Mouse (Mus musculus) gastrocnemius, adult 2 months (tissue): ENCODE measurements around the gene Snd1. TPM values are rescaled to one million over a fixed set of nuclear protein-coding genes. Genes with fewer than 3 reads are reported as not detected.

ENCODE experiments used
- DNase-seq: peaks from one replicate; pipeline ENCODE4 v3.0.0; 2022
- H3K27ac ChIP-seq: fragments of 200-600 bp; 2 replicates; pipeline ENCODE4 v1.8.1; 2022; ENCODE audit warnings: mild to moderate bottlenecking
- H3K4me3 ChIP-seq: fragments of 200-600 bp; 2 replicates; pipeline ENCODE4 v1.8.1; 2022; ENCODE audit warnings: mild to moderate bottlenecking, moderate library complexity
- CTCF ChIP-seq: fragments of 200-600 bp; IDR thresholded peaks from 2 replicates; pipeline ENCODE4 v1.8.1; 2022; ENCODE audit warnings: antibody characterized with exemption, mild to moderate bottlenecking, moderate library complexity
- intact Hi-C: fragments of 180-260 bp; cut with DNase I; formaldehyde crosslinking; loops from one replicate; pipeline ENCODE4 v1.15.1; 2025
- total RNA-seq, 2 experiments: library from RNA; stranded (reverse); gene quantifications; 2 replicates each; pipeline ENCODE4 v1.2.3; 2021

Gene Snd1
- total RNA-seq, 2 experiments from 2014 or later: 40.4 to 41.0 TPM

- no peak for DNase-seq
- H3K27ac ChIP-seq: no peak overlapping the region
- intact Hi-C loops: no loop called here
- TF ChIP-seq CTCF: no peak
- H3K4me3 ChIP-seq: no peak overlapping the region
Observed at GRCm38 (mm10) chr6:28562323-28563044, 87.5 kb downstream of the Snd1 start.

- TF ChIP-seq CTCF: no peak
- intact Hi-C loops: no loop called here
- Histone ChIP-seq H3K27ac (no peak overlapping the region), H3K4me3 (no peak overlapping the region)
- DNase-seq: no peak
Observed at GRCm38 (mm10) chr6:28567978-28568377, 93.0 kb downstream of the Snd1 start.

- no peak for DNase-seq
- intact Hi-C loops: no loop called here
- no peak for TF ChIP-seq CTCF
Observed at GRCm38 (mm10) chr6:28571946-28572345, 97.0 kb downstream of the Snd1 start.

GRCm38 (mm10) chr6:28572991-28573759 lies 98.2 kb downstream of the Snd1 start:
- Histone ChIP-seq H3K4me3 (no peak overlapping the region), H3K27ac (peak overlapping the region; percentile 16; the same call in 1 of the 2 replicates)
- no peak for TF ChIP-seq CTCF
- intact Hi-C loops: no loop called here
- DNase-seq: no peak

More at GRCm38 (mm10) chr6:28571946-28572345, 97.0 kb downstream of the Snd1 start:
- no peak overlapping the region for H3K27ac ChIP-seq
- no peak overlapping the region for H3K4me3 ChIP-seq

- no peak for DNase-seq
Observed at GRCm38 (mm10) chr6:28576356-28577264, 101.7 kb downstream of the Snd1 start.

GRCm38 (mm10) chr6:28582847-28583246 lies 107.9 kb downstream of the Snd1 start:
- intact Hi-C loops: no loop called here
- no peak for TF ChIP-seq CTCF
- no peak overlapping the region for H3K4me3 ChIP-seq
- H3K27ac ChIP-seq: no peak overlapping the region
- no peak for DNase-seq

More at GRCm38 (mm10) chr6:28576356-28577264, 101.7 kb downstream of the Snd1 start:
- intact Hi-C loops: no loop called here
- TF ChIP-seq CTCF: no peak
- Histone ChIP-seq H3K27ac (no peak overlapping the region), H3K4me3 (no peak overlapping the region)

- DNase-seq: no peak
- TF ChIP-seq CTCF: no peak
- intact Hi-C loops: no loop called here
- no peak overlapping the region for H3K4me3 ChIP-seq
- H3K27ac ChIP-seq: no peak overlapping the region
Observed at GRCm38 (mm10) chr6:28583399-28583798, 108.5 kb downstream of the Snd1 start.

- Histone ChIP-seq H3K27ac (no peak overlapping the region), H3K4me3 (no peak overlapping the region)
- intact Hi-C loops: no loop called here
- no peak for DNase-seq
- TF ChIP-seq CTCF: no peak
Observed at GRCm38 (mm10) chr6:28586806-28587205, 111.9 kb downstream of the Snd1 start.

- DNase-seq: no peak
- H3K27ac ChIP-seq: no peak overlapping the region; the same call in 1 of the 2 replicates
- no peak for TF ChIP-seq CTCF
- no peak overlapping the region for H3K4me3 ChIP-seq
- intact Hi-C loops: no loop called here
Observed at GRCm38 (mm10) chr6:28588494-28589171, 113.7 kb downstream of the Snd1 start.

- no peak overlapping the region for H3K4me3 ChIP-seq
- no peak for TF ChIP-seq CTCF
- intact Hi-C loops: no loop called here
- no peak overlapping the region for H3K27ac ChIP-seq
- no peak for DNase-seq
Observed at GRCm38 (mm10) chr6:28592323-28592893, 117.5 kb downstream of the Snd1 start.

GRCm38 (mm10) chr6:28593708-28594107 lies 118.8 kb downstream of the Snd1 start:
- no peak for DNase-seq
- Histone ChIP-seq H3K4me3 (no peak overlapping the region), H3K27ac (no peak overlapping the region)
- intact Hi-C loops: no loop called here
- no peak for TF ChIP-seq CTCF

GRCm38 (mm10) chr6:28594759-28595158 lies 119.8 kb downstream of the Snd1 start:
- H3K27ac ChIP-seq: no peak overlapping the region
- H3K4me3 ChIP-seq: no peak overlapping the region
- no peak for DNase-seq
- intact Hi-C loops: no loop called here
- no peak for TF ChIP-seq CTCF
